Mouse (Mus musculus) cerebellum, adult 2 months (tissue): Measurements from ENCODE around the gene Fuk.

ENCODE experiments used
- CTCF ChIP-seq: fragments of 200-500 bp; IDR thresholded peaks from 2 replicates; pipeline ENCODE4 v1.5.1; 2011; ENCODE audit warnings: low read depth, mild to moderate bottlenecking, control low read depth, low read length, moderate library complexity, borderline replicate concordance; ENCODE audit not compliant: insufficient read depth
- POLR2A ChIP-seq: fragments of 200-500 bp; IDR thresholded peaks from 2 replicates; pipeline ENCODE4 v1.6.1; 2011; ENCODE audit warnings: low read length, control low read depth, borderline replicate concordance; ENCODE audit not compliant: insufficient read depth

DNA sequence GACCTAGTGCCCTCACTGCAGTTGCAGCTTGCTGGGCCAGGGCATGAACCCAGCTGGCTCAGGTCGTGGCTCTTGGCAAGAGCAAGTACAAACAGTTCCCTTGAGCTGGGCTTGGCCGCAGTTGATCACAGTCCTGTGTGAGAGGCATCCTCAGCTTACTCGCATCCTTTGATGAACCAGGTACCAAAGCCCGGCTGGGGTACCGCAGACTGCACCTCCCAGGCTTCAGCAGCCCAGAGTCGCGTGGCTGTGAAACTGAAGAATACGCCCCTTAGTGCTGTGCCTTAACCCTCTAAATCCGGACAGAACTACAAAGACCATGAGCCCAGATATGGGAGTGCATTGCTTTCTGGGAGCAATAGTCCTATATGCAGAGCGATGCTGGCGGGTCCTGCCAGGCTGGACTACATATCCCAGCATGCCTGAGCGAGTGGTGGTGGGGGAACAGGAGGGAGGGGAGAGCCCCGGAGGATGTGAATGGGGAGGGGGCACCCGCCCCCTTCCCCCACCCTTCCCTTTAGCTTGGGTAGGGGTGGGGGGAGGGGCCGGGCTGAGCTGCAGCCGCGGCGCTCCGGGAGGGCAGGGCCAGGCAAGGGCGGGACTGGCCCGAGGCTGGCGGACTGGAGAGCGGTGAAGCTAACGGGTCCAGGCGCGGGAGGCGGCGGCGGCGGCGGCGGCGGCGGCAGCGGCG is 17.2 kb upstream of the Fuk start, which contains the start of gene St3gal2:
- TF ChIP-seq CTCF (no peak), POLR2A (peak; percentile 52; the same call in 1 of the 2 replicates)
